Mouse (Mus musculus): ENCODE results near the gene Mgat4d. TPM values are rescaled to one million over a fixed set of nuclear protein-coding genes. Genes with fewer than 3 reads are reported as not detected.
"Not testable (repeated sequence)": the region's sequence is repeated elsewhere in the genome, so short reads cannot be mapped to it uniquely, and the experiment has no call there.

The Mgat4d gene
- not detected in 2 replicates for polyA plus RNA-seq (2012; rRNA removed)

DNA sequence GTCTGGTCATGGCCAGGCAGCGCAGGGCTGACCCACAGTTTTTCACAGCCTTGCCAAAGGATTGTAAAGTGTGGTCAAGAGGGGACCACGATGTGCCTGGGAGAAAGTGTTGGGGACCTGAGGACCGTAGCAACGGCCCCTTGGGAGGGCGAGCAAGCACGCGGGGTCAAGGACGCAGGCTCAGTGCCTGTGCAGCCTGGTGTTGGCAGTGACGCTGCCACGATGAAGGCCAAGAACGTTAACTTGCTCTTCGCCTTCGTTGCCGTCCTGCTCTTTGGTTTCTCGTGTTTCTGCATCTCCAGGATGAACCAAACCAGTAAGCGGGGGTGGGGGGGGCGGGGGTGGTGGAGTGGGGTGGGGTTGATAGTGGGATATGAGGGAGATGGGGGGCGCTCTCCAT is at the start of gene Mgat4d:
Mgat4d (plus strand) TSS at position 209 of the 400 bp plus-strand sequence.
- no peak for DNase-seq (ENCODE audit: extremely low spot score in 1 of 2, low spot score in 1 of 2)

DNA sequence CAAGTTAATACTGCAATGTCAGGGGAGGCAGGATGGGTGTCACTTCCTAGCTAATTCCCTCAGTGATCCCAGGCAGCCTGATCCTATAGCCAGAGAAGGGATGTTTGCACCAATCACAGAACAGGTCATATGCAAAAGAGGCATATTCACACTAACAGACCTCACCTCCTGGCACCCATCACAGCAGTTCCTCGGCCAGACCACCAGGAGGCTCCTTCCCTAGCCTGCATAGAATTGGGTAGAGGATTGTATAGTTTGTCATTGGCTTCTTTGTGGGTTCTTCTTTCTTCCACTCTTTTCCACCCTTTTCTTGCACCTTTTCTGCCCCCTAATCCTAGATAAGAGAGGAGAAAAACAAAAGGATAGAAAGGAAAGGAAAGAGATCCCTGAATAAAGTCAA is 48.1 kb upstream of the Mgat4d start:
- DNase-seq (ENCODE audit: extremely low spot score in 1 of 2, low spot score in 1 of 2) = no peak

DNA sequence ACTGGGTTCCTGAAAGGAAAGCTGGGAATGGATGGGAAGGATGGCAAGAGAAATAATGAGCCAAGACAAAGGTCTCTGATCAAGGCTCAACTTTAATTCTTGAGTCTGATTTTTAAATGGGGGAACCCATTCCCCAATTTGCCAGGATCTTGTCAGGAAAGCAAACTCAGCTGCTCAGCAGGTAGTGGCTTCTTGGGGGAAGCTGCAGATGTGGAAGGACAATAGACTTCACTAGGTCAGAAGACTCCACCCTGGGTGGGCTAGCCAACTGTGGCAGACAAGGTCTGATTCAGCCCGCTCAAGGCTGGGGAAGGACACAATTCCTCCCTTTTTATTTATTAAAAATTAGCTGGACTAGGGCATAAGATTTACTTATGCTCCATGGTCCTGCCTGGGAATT is 43.3 kb upstream of the Mgat4d start:
- no peak for DNase-seq (ENCODE audit: extremely low spot score in 1 of 2, low spot score in 1 of 2)

DNA sequence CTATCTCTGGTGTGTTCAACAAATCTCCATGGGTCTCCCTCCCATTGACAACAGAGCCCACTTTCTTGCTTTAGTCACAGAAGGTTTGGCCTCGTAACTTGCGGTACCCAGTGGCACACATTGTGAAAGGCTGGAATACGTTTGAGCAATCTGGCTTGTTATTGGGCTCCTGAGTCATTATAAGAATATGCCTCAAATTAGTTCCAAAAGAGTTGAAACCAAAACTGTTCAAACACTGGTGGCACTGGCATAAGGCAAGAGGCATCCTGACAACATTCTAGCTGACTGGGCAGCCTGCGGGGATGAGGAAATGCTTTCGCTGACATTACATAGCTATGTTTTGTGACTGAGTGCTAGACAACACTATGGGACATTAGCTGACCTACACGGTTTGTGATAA is 38.4 kb upstream of the Mgat4d start:
- DNase-seq (ENCODE audit: extremely low spot score in 1 of 2, low spot score in 1 of 2) = no peak

DNA sequence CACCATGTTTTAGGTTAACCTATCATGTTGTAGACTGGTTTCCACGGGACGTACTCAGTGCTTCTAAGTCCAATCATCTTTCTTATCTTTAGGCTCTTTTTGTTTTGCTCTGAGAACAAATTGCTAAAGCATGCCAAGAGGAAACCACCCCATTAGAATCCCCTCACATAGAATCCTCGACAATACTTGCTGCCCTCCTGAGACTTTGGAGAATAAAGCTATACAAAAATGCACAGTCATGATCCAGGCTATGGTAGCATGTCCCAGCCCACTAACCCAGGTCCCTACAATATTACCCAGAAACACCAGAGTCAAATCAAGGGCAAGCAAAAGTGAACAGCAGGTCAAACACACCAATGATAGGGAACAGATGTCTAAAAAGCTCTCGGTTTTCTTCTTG is 33.2 kb upstream of the Mgat4d start:
- not testable (repeated sequence) for DNase-seq (ENCODE audit: extremely low spot score in 1 of 2, low spot score in 1 of 2)

DNA sequence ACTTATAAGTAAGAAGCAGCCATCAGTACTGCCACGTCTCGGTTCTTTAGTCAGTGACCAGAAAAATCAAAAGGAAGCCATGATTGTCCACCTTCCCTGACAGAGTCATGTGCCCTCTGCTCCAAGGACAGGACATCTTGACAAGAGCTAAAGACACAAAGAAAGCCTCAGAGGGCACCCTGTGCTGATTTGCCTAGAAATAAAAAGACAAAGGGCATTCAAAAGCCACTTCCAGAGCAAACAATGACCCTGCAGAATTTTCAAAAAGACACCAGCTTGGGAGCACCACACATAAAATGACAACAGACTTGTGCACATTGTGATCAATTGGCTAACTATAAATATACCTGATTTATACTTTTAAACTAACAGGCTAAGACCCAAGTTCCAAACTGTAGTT is 32.6 kb upstream of the Mgat4d start:
- DNase-seq (ENCODE audit: extremely low spot score in 1 of 2, low spot score in 1 of 2) = no peak

DNA sequence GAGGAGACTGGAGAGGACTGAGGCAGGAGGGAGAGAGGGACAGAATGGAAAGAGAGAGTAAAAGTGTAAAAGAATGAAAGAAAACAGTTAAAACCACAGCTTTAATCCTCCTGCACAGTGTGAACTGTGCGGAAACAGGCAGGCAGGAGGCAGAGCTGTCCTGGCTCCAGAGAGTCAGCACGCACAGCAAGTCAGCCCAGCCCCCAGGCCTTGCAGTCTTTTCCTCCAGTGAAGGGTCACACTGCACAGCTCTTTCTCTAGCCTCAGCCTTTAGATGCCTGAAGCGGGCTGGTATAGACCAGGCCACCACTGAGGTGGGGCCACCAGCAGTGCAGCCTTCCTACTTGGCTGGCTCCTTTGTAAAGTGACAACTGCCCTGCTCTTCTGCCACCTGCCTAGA is 27.7 kb upstream of the Mgat4d start:
- DNase-seq (ENCODE audit: extremely low spot score in 1 of 2, low spot score in 1 of 2) = no peak

DNA sequence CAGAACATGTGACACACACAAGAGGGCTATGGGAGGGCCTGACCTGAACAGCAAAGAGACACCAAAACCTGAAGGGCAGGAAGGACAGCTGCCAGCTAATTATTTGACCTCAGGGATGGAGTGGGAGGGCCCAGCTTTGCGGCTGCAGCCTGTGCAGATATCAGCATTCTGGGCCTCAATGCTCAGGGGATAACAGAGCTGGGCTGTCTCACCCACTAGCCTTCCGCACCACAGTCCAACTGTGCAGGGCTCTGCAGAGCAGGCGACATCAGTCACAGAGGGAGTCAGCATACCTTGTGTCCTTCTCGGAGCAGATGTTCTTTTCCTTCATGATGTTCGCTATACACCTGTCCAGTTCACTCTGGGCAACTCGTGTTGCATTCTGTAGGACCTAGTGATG is 25.9 kb upstream of the Mgat4d start:
- DNase-seq (ENCODE audit: extremely low spot score in 1 of 2, low spot score in 1 of 2) = no peak

DNA sequence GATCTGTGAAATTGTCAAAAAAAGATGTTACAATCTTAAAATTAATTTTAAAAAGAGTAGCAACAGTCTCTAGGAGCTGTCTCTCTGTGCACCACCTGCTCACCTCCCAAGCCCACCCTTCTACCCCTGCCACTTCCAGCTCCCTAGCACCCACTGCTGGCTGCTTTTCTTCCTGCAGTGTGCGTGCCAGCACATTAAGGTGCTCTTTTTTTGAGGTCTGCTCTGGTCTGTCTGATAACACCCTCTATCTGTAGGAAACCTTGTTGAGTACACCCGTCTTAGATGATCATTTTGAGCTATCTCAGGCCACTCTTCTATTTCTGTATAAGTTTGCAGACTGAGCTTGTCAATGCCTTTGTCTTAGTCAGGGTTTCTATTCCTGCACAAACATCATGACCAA is 25.2 kb upstream of the Mgat4d start:
- DNase-seq (ENCODE audit: extremely low spot score in 1 of 2, low spot score in 1 of 2) = no peak

DNA sequence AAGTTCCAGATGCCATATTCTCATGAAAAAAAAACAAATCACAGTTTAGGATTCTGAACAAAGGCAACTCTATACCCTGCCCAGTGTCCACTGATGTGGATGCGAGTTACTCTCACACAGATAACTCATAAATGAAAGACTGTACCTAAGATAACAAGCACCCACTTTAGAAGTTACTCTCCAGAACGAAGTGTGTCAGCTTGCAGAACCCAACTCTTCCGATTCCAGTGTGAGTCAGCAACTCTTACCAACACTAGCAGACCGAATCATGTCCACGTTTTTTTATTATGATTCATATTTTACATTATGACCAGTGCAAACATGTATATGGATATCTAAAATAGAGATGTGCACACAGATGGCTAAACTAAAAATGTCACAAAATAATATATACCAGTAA is 20.4 kb upstream of the Mgat4d start:
- DNase-seq (ENCODE audit: extremely low spot score in 1 of 2, low spot score in 1 of 2) = no peak

DNA sequence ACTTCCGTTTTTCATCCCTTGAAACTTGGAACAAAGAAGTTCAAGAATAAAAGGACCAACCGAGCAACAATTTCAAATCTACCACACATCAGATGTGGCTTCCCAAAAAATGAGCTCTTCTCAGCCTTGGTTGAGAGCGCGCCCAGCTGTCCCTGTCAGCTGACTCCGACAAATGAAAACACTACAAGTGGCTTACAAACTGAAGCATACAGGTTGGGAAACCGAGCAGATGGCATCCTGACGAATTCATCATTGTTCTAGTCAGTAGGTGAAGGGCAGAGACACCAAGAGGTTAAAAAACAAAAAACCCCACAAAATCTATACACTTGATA is 16.7 kb upstream of the Mgat4d start:
- DNase-seq (ENCODE audit: extremely low spot score in 1 of 2, low spot score in 1 of 2) = peak; percentile 11 to 45

DNA sequence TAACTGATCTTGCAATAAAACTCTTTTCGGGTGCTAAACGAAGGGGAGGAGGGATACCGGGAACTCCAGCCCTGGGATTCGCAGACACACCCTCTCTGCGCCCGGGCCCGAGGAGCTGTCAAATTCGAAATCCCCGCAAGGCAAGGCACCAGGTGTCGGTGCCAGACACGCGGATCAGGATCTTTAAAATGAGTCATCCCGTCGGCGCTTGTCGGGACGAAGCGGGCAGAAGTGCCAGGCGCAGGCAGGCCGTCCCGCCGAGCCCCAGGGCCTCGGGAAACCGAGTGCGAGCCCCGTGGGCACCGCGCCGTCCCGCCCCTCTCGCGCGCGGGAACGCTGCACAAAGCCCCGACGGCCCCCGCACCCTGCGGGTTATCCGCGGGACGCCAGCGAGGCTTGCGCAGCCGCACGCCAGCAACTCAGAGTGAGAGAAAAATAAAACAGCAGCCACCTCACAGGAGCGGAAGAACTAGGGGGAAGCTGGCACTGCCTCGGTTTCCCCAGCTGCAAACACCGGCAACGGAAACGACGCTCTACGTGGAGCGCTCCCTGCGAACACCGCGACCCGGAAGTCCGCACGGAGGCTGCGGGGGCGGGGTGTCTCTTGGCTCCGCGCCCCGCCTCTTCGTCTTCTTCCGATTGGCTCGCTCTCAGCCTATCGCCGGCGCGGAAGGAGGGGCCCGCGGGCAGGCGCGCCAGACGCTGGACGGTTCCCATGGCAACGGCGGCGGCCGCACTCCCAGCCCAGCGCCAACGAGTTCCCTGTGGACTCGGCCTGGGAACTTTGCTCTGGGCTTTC is 16.2 kb upstream of the Mgat4d start, which contains the start of gene Elmod2:
Elmod2 (minus strand) TSS at position 588 of the 799 bp plus-strand sequence.
- peak; percentile 91 to 98 for DNase-seq (ENCODE audit: extremely low spot score in 1 of 2, low spot score in 1 of 2)

DNA sequence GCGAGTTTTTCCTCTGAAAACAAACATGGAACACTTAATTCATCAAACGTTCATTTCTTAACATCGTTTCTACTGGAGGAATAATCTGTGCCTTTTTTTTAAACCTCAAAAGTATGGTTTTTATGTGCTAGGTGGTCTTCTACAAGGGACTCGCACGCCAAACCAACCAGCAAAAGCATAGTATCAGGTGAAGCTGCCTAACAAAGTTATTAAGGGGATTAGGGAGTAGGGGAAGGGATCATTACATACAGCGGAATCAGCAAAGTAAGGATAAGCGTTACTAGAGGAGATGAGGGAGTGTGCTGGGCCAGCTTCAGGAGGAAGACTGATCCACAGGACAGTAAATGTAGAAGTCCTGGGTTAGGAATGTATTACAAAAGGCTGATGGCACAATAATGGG is 15.4 kb upstream of the Mgat4d start:
- DNase-seq (ENCODE audit: extremely low spot score in 1 of 2, low spot score in 1 of 2) = no peak

DNA sequence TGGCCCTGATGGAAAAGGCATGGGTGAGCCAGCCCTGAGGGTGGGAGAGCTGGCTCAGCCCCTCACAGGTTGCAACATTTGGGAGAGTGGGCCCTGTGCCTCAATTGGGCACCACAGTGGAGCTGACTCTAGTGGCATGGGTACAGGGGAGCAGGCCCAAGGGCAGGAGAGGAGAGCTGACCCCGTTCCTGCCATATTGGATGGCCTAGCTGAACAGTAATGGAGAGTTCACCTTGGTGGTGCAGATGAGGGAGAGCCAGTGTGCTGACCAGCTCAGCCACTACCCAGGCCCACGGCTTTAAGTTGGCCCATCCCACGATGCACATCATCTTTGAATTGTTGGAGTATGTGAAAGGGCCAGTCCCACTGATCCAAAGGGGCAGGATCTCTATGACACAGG is 6.2 kb upstream of the Mgat4d start:
- DNase-seq (ENCODE audit: extremely low spot score in 1 of 2, low spot score in 1 of 2) = no peak

DNA sequence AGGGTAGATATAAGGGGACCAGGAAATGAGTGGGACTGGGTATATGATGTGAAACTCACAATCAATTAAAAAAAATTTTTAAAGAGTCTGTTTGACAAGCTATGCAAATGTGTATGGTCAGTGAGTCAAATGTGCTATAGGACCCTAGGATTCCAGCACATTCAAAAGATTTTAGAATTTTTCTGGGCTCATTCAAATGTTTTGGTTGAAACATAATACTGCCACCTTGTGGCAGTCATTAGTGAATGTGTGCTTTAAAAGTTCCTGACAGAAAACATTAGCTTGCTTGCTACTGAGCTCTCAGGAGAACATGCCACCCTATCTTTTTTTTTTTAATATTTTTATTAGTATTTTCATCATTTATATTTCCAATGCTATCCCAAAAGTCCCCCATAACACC is 5.6 kb upstream of the Mgat4d start:
- DNase-seq (ENCODE audit: extremely low spot score in 1 of 2, low spot score in 1 of 2) = peak in 1 of 2 experiments; percentile 49

DNA sequence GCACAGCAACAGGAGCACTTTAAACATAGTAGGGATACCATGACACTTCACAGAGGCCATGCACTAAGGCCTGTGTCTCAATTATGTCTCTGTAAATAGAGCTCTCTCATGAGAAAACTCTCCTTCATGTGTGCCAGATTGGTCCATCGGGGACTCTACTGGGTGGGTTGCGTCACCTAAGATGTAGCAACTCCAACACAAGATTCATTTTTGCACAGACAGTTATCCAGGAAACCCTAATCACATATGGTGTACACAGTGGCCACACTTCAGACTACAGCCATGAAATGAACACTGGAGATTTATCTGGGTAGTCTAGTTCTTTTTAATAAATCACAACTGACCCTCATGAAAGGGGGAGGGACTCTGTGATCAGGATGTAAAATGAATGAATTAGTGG is 3.0 kb downstream of the Mgat4d start:
- DNase-seq (ENCODE audit: extremely low spot score in 1 of 2, low spot score in 1 of 2) = no peak

DNA sequence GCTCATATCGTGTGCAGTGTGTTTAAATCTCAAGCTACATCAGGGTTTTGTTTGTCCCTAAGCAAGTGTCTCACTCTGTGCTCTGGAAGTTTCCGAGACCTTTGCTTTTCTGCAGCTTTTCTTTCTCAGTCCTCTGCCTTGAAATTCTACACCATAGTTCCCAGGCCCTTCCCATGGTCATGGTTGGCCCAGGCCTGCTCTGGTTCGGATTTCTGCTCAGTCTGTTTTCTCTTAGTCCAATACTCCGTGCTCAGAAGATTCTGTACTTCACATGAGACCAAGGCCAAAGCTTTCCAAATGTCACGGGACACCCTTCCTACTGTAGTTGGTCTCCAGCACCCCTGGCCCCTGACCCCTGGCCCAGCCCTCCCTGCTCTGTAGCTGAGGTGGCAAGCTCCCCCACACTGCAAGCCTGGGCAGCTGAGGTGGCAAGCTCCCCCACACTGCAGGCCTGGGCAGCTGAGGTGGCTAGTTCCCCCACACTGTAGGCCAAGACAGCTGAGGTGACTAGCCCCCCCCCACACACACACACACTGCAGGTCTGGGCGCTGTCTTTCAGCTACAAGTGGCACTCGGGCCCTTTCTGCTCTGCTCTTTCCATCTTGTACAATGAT is 15.0 kb downstream of the Mgat4d start:
- DNase-seq (ENCODE audit: extremely low spot score in 1 of 2, low spot score in 1 of 2) = no peak

DNA sequence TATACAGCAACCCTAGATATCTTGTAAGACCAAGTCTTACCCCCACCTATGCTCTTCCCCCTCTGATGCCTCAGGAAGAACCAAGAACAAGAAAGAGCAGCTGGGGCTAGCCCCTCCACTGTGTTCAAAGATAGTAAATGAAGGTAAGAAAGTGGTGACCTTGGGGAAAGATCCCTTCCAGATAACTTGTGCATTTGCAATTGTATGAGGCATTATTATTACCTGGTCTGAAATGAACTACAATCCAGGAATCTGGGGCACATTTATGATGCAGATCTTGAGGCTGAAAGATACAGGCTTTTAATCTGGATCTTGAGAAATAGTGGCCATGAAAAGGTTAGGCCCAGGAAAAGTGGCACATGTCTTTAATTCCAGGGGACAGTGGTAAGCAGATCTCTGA is 29.0 kb downstream of the Mgat4d start:
- DNase-seq (ENCODE audit: extremely low spot score in 1 of 2, low spot score in 1 of 2) = no peak

DNA sequence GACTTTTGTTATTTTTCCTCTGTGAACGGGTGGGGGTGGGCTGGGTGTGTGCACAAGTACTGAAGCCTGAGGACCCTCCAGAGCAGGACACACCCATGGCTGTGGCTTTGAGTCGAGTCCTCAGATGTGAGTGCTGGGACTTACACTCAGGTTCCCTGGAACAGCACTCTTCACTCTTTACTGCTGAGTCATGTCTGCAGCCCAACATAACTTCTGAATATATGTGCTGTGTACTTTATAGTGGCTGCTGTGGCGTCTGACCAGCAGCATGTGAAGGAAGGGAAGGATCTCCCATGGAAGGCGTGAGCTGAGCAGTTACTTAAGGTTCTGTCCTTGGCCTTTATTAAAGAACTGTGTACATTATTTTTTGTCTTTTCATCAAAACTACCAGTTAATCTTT is 31.9 kb downstream of the Mgat4d start:
- no peak for DNase-seq (ENCODE audit: extremely low spot score in 1 of 2, low spot score in 1 of 2)

DNA sequence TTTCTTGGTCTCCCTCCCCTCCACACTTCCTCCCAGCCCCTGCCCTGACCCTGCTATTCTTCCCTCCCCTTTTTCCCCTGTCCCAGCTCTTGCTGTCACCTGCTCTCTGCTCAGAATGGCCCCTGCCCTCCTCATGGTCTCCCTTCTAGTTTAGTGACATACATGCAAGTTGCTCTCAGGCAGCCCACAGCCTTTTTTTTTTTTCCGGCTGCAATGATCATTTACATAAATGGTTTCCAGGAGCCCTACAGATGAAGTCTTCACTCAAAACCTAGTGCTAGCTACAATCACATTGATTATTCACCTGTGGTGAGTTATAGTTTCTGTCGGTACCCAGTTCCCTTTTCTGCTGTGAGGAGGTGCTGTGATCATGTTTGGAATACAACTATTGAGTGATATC is 32.7 kb downstream of the Mgat4d start:
- no peak for DNase-seq (ENCODE audit: extremely low spot score in 1 of 2, low spot score in 1 of 2)

DNA sequence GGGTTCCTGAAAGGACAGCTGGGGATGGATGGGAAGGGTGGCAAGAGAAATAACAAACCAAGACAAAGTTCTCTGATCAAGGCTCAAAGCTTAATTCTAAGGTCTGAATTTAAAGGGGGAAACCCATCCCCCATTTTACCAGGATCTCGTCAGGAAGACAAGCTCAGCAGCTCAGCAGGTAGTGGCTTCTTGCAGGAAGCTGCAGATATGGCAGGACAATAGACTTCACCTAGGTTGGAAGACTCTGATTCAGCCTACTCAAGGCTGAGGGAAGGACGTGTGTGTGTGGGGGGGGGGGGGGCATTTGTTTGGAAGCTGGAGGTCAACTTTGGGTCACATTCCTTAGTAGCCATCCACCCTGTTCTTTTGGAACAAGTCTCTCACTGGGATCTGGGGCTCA is 34.6 kb downstream of the Mgat4d start:
- no peak for DNase-seq (ENCODE audit: extremely low spot score in 1 of 2, low spot score in 1 of 2)

DNA sequence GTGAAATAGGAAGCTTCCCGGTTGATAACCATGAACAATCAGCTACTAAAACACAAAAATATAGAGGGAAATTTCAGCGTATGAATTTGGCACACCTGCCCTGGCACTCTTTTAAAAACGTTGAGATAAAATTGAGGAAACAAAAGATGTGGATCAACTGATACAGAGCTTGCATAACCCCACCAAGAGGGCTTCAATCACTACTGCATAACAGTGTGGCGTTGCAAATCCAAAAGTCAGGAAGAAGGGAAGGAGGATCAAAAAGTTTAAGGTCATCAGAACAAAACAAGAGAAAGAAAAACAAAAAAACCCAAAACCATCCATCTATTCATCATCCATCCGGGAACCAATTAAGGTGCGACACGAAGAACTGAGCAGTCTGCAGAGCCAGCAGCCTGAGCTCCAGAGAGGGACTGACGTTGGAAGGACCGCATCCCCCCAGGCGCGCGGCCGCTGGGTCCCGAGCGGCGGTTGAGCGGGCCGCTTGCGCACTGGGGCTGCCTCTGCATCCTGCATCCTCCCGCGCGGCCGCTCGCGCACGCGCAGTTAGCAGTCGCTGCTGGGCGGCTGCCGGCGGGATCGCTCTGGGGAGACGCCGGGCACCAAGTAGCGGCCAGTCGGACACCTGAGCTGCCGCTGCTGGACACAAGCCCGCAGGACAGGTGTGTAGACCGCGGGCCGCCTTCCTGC is 41.2 kb downstream of the Mgat4d start, which contains the start of gene Clgn:
Clgn (plus strand) TSS at position 552 of the 690 bp plus-strand sequence.
- DNase-seq (ENCODE audit: extremely low spot score in 1 of 2, low spot score in 1 of 2) = peak; percentile 21 to 80
